Mouse (Mus musculus): ENCODE data around the gene Sec24c. TPM values are rescaled to one million over a fixed set of nuclear protein-coding genes. Genes with fewer than 3 reads are reported as not detected.
"Not testable (repeated sequence)": the region's sequence is repeated elsewhere in the genome, so short reads cannot be mapped to it uniquely, and the experiment has no call there.

Gene Sec24c
- total RNA-seq, 2 experiments from 2014 or later: 116 to 125 TPM

- DNase-seq: no peak
These were observed 26.3 kb downstream of the Sec24c start for GRCm38 (mm10) chr14:20700362-20700761.

- DNase-seq: no peak
These were observed 27.4 kb downstream of the Sec24c start for GRCm38 (mm10) chr14:20701554-20701953.

- no peak for DNase-seq
These were observed 28.1 kb downstream of the Sec24c start for GRCm38 (mm10) chr14:20702096-20702740.

GRCm38 (mm10) chr14:20702741-20703381 lies 28.8 kb downstream of the Sec24c start, which contains the start of gene Chchd1:
Gene Chchd1, plus strand, starts transcription at chr14:20703006.
- DNase-seq: peak; percentile 91 to 92

DNA sequence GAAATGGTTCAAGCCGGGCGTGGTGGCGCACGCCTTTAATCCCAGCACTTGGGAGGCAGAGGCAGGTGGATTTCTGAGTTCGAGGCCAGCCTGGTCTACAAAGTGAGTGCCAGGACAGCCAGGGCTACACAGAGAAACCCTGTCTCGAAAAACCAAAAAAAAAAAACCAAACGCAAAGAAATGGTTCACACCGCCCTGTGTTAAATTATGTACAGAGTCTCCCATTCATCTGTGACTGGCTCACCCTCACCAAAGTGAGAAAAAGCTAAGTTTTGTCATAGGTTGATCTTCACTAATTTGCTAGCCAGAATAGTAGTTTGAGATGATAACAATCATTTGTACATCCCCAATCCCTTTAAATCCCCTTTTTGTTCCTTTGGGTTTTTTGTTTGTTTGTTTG lies 29.4 kb downstream of the Sec24c start:
- not testable (repeated sequence) for DNase-seq

GRCm38 (mm10) chr14:20707201-20708190 lies 33.4 kb downstream of the Sec24c start, which contains the start of gene Zswim8:
Gene Zswim8, plus strand, starts transcription at chr14:20707552.
- peak; percentile 92 to 93 for DNase-seq

DNA sequence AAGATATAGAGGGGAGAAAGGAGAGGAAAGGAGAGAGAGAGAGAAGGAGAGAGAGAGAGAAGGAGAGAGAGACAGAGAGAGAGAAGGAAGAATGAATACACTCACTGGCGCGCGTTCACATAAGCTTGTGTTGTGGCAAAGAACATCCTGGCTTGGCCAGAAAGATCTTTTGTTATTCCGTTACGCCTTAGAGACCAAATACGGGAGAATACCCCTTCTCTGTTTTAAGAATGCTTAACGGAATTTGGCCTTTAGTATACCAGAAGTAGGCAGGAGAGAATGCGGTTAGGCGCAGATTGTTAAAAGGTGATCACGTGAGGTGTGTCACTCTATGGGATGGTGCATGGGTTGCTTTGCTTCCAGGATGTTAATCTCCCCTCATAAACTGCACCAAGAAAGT lies 34.1 kb downstream of the Sec24c start:
- DNase-seq: no peak

- no peak for DNase-seq
These were observed 39.7 kb downstream of the Sec24c start for GRCm38 (mm10) chr14:20713832-20714231.

GRCm38 (mm10) chr14:20718443-20718842 lies 44.3 kb downstream of the Sec24c start:
- DNase-seq: no peak

DNA sequence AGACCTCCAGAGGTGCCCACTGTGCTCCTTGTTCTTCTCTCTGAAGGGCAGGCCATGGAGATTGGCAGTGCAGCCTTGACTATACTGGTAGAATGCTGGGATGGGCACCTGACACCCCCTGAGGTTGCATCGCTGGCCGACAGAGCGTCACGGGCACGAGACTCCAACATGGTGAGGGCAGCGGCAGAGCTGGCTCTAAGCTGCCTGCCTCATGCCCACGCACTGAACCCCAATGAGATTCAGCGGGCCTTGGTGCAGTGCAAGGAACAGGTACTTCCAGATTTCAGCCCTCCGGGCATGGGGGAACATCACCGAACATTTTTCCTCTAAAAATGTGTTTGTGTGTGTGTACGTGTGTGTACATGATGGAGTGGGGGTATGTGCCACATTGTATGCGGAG lies 45.7 kb downstream of the Sec24c start:
- no peak for DNase-seq

- DNase-seq: no peak
These were observed 47.3 kb downstream of the Sec24c start for GRCm38 (mm10) chr14:20721371-20721770.

DNA sequence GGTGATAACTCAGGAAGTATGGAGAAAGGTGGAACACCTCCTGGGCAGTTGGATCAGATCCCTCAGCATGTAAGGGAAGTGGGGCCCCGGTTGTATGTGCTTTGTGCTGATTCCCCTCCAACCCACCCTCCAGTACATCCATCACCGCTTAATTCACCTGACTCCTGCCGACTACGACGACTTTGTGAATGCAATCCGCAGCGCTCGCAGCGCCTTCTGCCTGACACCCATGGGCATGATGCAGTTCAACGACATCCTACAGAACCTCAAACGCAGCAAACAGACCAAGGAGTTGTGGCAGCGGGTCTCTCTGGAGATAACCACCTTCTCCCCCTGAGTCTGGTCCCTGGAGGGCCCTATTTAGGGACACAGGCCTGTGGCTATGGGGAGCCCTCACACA lies 48.9 kb downstream of the Sec24c start:
- DNase-seq: no peak

- peak; percentile 62 to 71 for DNase-seq
These were observed 49.9 kb downstream of the Sec24c start for GRCm38 (mm10) chr14:20724043-20724442.

- DNase-seq: no peak
These were observed 51.7 kb downstream of the Sec24c start for GRCm38 (mm10) chr14:20725660-20726339.

DNA sequence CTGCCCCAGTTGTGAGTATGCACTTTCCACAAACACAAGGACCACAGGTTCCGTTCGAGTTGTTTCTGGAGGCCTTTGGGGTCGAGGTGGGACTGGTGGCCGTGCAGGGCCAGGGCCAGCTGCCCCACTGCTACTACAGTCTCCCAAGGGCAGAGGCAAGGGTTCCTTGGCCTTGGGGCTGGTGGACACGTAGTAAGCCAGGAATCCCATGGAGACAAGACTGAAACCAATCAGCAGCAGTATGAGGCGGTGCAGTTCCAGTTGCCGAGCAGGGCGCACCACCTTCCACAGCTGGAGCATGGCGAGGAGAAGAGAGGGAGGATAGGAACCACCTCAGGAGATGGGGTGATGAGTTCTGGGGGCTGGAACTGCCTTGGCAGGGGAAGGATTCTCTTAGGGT lies 55.8 kb downstream of the Sec24c start:
- DNase-seq: no peak

GRCm38 (mm10) chr14:20730853-20731602 lies 56.9 kb downstream of the Sec24c start:
- DNase-seq: no peak

GRCm38 (mm10) chr14:20733041-20733951 lies 59.2 kb downstream of the Sec24c start:
- no peak for DNase-seq

- DNase-seq: peak; percentile 87 to 88
These were observed 60.1 kb downstream of the Sec24c start, which contains the start of gene Ndst2 for GRCm38 (mm10) chr14:20733952-20734774. Gene Ndst2, minus strand, starts transcription at chr14:20734562.

DNA sequence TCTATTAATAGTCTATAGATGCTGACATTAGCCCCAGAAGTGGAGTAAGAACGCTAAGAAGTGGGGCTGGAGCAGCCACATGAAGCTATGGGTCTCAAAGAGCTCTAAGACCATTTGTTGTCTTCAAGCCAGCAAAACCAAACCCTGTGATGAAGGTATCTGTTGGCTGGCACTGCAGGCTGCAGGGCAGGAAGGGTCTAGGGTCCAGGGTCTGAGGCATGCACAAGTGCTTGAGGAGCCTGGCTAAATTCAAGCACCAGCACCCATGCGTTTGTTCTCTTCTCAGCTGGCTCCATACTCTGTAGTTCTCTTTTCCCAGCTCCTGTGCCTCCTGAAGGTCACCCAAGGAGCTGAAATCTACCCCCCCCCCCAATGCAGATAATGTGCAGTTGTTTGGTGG lies 60.9 kb downstream of the Sec24c start:
- DNase-seq: no peak

Data from layer of hippocampus, postnatal 36 days (tissue).